Mouse (Mus musculus) ovary, postnatal 14 days (tissue): ENCODE measurements at regions not wholly inside any gene's neighbourhood (a gene's known extent, or its start where the extent isn't known, plus 50 kb on each side); places are given as distances from the start of the nearest gene placed in this dataset.

Experiments used
- DNase-seq: peaks from one replicate; pipeline ENCODE4 v3.0.0; 2022; ENCODE audit warnings: low spot score

GRCm38 (mm10) chr14:24827381-24828031, 340.6 kb downstream of the Rps24 start:
- DNase-seq = no peak

GRCm38 (mm10) chr14:24829001-24829400, 342.1 kb downstream of the Rps24 start:
- no peak for DNase-seq

GRCm38 (mm10) chr14:24833211-24833610, 346.3 kb downstream of the Rps24 start:
- DNase-seq = no peak

- no peak for DNase-seq
Measured at GRCm38 (mm10) chr14:24838219-24838618, 351.3 kb downstream of the Rps24 start.

GRCm38 (mm10) chr14:24839056-24839455, 352.1 kb downstream of the Rps24 start:
- DNase-seq = no peak

- no peak for DNase-seq
Measured at GRCm38 (mm10) chr14:24841715-24842496, 355.0 kb downstream of the Rps24 start.

- no peak for DNase-seq
Measured at GRCm38 (mm10) chr14:24843626-24844025, 356.7 kb downstream of the Rps24 start.

- DNase-seq = no peak
Measured at GRCm38 (mm10) chr14:24850491-24850890, 363.6 kb downstream of the Rps24 start.

- no peak for DNase-seq
Measured at GRCm38 (mm10) chr14:24854459-24854858, 367.5 kb downstream of the Rps24 start.

GRCm38 (mm10) chr14:24862171-24862570, 375.2 kb downstream of the Rps24 start:
- DNase-seq = no peak

GRCm38 (mm10) chr14:24862661-24863060, 375.7 kb downstream of the Rps24 start:
- DNase-seq = no peak

- DNase-seq = no peak
Measured at GRCm38 (mm10) chr14:24863116-24863515, 376.2 kb downstream of the Rps24 start.

- DNase-seq = no peak
Measured at GRCm38 (mm10) chr14:24865579-24866230, 378.8 kb downstream of the Rps24 start.

- no peak for DNase-seq
Measured at GRCm38 (mm10) chr14:24867816-24868215, 380.9 kb downstream of the Rps24 start.

GRCm38 (mm10) chr14:24868756-24869155, 381.8 kb downstream of the Rps24 start:
- DNase-seq = no peak

- no peak for DNase-seq
Measured at GRCm38 (mm10) chr14:24870246-24870645, 383.3 kb downstream of the Rps24 start.

GRCm38 (mm10) chr14:24871392-24871998, 384.6 kb downstream of the Rps24 start:
- no peak for DNase-seq

- no peak for DNase-seq
Measured at GRCm38 (mm10) chr14:24872931-24873330, 386.0 kb downstream of the Rps24 start.

- DNase-seq = no peak
Measured at GRCm38 (mm10) chr14:24873406-24873805, 386.5 kb downstream of the Rps24 start.

GRCm38 (mm10) chr14:24874426-24875155, 387.7 kb downstream of the Rps24 start:
- no peak for DNase-seq

- DNase-seq = no peak
Measured at GRCm38 (mm10) chr14:24875156-24875545, 388.2 kb downstream of the Rps24 start.

GRCm38 (mm10) chr14:24875934-24876333, 389.0 kb downstream of the Rps24 start:
- DNase-seq = no peak
